Mouse (Mus musculus) 3T3-L1 (cell line): ENCODE results near the gene Bbs9.

Experiments
- DNase-seq: peaks from one replicate; pipeline ENCODE4 v3.0.0-alpha.2; 2015; ENCODE audit warnings: low read depth, low spot score

The Bbs9 gene

GRCm38 (mm10) chr9:22532810-22533447 lies 57.4 kb downstream of the Bbs9 start:
- peak; percentile 69 for DNase-seq

DNA sequence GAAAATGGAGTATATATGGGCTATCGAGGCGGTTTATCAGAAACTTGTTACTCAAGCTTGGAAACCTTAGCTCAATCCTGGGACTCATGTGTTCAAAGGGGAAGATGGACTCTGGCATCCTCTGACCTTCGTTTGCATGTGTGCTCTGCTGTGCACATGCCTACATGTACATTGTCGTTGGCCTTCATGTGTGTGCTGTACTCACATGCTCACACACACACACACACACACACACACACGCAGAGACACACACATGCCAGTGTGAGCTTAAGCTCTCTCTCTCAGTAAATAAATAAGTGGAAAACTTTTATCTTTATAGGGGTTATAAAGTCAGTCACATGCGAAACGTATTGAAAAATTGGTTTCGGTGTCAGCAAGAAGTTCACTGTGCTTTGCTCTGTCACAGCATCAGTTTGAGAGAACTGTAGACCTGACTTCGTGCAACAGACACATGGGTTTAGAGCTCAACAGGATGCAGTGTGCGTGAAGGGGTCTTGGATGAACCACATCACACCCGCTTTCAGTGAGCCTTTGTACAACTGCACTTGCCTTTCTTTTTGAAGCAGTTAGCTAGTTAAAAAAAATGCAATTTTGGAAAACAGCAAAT lies 62.4 kb downstream of the Bbs9 start:
- no peak for DNase-seq

DNA sequence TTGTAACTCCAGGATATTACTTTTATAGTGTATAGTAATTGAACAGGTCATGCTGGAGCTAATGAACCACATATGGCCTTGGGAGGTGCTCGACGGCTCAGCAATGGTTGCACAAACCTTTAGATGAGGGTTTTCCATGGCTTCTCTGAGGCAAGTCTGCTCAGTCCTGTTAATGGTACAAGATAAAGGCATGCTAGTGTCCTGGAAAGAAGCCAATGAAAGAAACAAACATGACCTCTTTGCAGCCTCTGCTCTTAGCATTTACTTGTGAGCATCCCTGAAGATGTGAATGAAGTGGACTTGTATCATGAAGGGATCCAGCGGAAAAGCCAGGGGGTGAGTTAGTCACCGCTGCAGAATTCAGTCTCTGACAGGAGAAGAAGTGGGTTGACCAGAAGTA lies 64.0 kb downstream of the Bbs9 start:
- DNase-seq, result peak; percentile 37

DNA sequence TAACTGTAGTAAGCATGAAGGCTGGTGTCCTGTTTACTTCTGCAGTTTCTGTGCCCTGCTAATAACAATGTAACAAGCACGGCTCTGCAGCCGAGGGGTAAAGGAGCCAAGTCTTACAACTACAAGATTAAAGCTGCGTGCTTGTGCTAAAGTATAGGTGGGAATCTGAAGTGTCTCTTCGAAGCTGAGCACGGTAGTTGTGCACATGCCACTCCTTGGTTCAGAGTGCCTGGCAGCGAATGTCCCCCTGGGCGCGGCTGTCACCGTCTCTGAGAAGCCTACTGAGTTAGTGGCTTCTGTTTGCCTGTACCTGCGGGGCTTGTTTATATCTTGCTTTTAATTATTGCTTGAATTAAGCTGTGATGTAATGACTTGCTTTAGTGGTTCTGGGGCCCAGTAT lies 65.6 kb downstream of the Bbs9 start:
- DNase-seq, result no peak

DNA sequence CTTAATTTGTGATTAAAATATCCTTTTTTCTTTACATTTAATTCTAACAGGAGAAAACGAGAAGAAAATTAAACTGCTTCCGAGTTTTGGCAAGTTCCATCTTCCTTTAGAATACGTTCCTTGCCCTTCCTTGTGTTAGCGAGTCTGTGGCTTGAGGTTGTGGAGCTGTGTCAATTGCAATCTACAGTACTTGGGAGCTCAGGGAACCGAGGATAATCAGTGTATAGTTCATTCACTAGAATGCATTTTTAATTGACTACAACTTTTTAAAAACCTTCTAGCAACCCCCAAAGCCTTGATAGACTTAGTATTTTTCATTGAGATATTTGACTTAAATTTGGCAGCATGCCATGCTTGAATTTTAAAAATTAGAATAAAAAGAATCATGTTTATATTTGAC lies 68.0 kb downstream of the Bbs9 start:
- DNase-seq, result no peak

DNA sequence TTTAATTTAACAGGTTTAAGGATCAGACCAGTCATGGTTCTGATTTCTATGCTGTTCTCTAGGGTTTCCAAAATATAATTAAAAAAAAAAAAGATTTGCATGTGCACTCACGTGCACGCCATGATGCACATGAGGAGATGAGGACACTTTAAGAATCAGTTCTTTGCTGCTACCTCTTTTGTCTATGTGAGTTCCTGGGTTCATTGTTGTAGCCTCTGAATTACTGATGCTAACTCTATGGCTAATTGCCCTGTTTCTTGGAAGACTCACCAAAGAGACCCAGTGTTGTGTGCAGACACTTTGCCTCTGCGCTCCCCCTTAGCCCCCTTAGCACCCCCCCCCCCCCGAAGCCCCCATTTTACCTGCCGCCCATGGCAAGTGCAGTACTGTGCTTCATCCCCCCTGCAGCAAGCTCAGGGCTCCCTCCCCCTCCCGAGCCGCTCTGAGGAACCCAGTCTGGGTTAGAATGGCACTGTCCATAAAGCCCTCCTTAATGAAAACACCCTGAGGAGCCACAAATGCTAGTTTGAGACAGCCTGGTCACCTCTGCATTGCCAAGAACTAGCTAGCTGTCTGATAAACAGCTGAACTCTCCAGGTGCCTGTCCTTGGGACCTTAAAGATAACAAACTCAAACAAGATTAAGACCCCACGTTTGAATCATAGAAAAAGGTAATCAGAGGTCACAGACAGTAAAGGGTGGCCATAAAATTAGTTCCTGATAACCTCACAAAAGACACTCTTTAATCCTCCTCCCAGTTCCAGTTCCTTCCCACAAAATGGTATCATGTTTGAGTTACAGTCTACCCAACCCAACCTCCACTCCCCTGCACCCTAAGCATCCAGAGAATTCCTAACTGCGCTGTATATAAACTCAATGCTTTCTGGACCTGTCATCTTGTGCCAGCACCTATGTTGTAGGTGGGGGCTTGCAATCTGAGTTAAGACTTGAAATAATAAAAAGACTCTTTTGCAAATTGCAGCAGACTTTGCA lies 69.1 kb downstream of the Bbs9 start:
- DNase-seq, result no peak

GRCm38 (mm10) chr9:22551273-22551672 lies 75.8 kb downstream of the Bbs9 start:
- no peak for DNase-seq

DNA sequence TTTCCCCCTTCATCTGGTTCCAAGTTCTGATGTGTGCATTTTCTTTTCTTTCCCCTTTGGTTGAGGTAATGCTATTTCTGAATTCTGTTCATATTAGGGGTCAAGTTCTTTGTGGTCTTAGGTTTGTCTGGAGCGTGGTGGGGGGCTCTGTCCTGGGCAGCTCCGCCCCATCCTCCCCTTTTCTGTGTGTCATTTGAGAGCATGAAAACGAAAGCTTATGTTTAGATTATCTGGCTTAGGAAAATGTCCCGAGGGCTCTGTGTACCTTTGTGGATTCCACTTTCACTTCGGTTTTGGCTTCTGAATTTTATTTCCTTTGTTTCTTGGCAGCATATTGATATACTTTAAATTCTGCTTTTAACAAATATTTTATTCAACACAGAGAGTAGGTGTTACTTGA lies 80.6 kb downstream of the Bbs9 start:
- DNase-seq, result no peak

GRCm38 (mm10) chr9:22557467-22557866 lies 82.0 kb downstream of the Bbs9 start:
- DNase-seq, result peak; percentile 79

DNA sequence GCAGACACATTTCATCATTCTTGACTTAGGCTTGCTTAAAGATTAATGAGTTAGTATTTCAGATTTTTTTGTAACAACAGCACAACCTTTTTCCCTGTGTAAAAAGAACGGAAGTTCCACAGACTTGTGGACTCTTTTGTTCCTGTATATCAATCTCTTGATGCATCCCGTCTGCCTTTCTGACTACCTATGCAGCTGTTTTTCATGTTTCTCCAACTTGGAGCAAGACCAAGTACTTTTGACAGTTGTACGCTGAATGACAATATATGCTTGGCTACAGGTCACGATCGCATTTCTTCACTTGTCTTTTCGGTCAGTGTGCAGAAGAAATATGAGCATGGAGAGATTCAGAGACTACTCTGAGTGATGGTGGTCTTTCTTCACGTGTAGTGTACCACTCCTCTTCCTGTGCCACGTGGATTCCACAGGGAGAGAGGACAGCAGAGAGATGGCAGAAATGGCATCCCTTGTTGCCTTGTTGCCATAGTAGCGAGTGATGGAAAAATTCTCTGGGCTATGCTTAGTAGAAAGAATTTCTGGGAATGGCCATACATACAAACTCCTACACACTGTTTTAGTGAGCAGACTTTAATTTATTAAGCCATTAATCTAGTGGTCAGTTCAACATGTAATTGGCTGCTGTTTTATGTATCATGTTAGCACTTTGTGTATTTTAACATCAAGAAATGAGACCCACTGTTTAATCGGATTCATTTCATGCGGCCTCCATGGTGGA lies 88.3 kb downstream of the Bbs9 start:
- DNase-seq, result no peak

DNA sequence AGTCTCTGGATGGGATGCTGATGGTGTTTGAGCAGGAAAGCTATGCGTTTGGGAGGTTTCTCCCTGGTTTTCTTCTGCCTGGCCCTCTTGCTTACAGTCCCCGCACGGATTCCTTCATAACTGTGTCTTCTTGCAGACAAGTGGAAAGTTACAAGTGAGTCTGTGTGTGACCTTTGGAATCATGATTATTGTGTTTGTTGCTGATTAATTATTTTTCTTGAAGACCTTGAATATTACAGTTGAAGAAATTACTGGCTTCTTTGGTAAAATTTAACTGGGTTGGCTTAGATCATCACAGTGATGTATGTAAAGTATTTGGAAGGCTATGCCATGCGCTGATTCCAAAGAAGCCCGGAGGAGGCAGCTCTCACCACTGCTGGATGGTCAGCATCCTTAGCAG lies 92.2 kb downstream of the Bbs9 start:
- DNase-seq, result no peak

GRCm38 (mm10) chr9:22576426-22577139 lies 101.1 kb downstream of the Bbs9 start:
- no peak for DNase-seq

- DNase-seq, result no peak
These were observed 102.8 kb downstream of the Bbs9 start for GRCm38 (mm10) chr9:22578266-22578665.

GRCm38 (mm10) chr9:22584221-22584620 lies 108.7 kb downstream of the Bbs9 start:
- DNase-seq, result no peak

DNA sequence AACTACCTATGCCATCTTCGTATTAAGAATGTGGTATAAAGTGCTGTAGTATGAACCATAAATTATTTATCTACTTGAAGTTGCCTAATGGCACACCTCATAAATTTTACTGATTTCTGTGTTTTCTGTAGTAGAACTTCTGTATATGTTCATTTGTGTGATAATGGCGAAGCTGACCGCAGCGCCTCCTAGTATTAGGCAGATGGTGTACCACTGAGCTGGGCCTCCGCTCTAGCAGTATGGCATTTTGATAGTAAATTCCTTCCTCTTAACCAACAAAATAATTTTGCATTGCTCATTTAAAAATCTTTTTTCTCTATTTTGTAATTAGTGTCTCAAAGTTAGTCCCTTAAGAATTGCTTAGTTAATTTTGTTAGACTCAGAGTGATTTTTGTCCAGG lies 117.5 kb downstream of the Bbs9 start:
- DNase-seq, result no peak

DNA sequence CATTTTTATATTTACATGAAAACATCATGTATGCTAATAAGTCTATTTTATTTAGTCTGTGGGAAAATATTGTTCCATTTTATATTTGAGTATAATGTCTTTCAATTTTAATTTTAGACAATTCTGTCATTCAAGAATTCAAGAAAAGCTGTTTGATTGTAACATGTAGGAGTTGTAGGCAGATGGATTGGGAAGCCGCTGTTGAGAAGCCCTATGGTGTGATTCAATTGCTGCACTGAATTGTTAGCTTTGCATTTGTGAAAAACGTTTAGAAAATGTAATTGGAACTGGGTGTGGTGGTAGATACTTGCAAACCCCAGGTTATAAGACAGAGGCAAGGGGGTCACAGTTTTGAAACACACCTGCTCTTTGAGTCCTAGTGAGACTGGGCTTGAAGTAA lies 121.1 kb downstream of the Bbs9 start:
- DNase-seq, result no peak

DNA sequence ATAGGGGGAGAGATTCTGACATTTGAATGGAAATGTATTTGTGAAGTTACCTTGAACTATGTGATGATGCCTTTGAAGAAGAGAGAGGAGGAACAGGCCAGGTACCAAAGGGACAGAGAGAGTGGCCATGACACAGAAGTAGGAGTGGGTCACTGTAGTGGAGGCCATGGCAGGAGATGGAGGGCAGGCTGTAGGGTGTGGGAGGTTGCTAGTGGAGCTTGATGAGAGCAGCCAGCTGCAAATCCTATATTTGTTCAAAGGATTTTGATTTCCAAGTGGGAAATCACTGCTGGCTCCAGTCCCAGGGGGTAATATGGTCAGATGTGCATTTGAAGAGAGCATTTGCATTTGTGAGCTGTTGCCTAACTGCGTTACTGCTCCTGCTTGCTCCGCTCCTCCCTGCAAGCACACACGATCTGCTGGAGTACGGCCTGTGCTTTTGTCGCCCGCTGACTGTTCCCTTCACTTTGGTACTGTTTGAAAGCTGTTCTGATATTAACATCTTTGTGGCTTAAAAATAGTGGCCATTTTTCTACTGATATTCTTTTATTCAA lies 137.8 kb downstream of the Bbs9 start:
- DNase-seq, result no peak

DNA sequence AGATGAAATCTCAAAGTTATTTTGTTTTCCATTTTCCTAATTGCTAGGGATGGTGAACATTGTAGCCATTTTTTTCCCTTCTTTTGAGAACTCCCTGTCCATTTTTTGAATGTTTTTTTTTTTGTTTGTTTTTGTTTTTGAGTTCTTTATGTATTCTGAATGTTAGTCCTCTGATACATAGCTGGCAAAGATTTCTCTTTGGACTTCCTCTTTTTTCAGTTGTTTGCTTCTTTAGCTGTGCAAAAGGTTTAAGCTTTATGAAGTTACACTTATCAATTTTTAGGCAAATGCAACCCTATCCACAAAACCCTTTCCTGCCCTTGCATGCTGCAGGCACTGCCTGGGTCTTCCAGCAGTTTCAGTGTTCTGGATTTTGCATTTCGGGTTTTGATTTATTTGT lies 143.7 kb downstream of the Bbs9 start:
- DNase-seq, result no peak

DNA sequence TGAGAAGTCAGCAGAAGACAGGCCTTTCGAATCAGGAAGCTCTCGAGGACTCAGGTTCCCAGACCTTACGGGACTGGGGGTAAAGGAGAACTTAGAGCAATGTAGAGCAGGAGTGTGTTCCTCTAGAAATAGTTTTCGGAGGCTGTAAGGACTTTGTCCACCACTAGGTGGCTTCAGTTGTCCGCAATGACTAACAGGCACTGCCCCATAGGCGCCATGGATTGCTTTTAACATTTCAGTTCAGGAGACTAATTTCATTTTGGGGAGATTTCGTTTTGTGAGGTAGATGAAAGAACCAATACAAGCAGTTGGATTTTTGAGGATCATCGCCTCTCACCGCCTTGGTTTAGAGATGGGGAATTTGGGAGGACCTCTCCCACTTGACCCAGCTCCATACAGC lies 149.5 kb downstream of the Bbs9 start:
- DNase-seq, result peak; percentile 76

DNA sequence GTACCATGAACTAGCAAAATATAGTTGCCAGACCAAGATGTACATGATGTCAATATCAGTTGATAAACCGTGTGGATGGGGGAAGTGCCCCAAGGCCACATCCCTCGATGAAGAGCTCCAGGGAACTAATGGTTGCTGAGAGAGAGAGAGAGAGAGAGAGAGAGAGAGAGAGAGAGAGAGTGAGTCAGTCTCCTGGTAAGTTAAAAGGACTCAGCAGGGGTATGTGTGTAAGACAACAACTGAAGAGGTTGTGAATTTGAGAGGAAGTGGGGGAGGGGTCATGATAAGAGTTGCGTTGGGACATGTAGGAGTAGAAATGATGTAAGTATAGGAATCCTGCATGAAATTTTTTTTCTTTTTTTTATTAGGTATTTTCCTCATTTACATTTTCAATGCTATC lies 150.5 kb downstream of the Bbs9 start:
- no peak for DNase-seq

GRCm38 (mm10) chr9:22627912-22628311 lies 152.4 kb downstream of the Bbs9 start:
- no peak for DNase-seq
